Mouse (Mus musculus): ENCODE measurements at regions not wholly inside any gene's neighbourhood (a gene's known extent, or its start where the extent isn't known, plus 50 kb on each side); places are given as distances from the start of the nearest gene placed in this dataset.

DNA sequence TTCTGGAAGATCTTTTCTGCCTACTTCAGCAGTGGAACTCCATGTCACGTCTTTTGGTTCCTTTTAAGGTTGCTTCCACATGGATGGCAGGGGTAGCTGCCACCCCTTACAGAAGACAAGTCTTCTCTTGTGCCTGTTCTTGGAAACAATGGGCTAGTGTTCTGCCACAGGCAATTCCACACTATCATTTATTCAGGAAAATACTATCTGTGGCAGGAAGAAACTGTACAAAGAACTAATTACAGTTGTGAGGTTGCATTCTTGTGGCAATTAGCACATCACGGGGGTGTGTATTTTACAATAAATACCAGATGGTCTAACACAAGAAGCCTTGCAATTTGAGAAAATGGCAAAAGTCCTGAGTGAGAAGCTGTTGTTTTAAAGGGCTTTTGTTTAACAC lies 489.8 kb downstream of the Ccdc50 start:
- DNase-seq (ENCODE audit: inconsistent age in 2 of 2, low spot score in 1 of 2), result no peak

DNA sequence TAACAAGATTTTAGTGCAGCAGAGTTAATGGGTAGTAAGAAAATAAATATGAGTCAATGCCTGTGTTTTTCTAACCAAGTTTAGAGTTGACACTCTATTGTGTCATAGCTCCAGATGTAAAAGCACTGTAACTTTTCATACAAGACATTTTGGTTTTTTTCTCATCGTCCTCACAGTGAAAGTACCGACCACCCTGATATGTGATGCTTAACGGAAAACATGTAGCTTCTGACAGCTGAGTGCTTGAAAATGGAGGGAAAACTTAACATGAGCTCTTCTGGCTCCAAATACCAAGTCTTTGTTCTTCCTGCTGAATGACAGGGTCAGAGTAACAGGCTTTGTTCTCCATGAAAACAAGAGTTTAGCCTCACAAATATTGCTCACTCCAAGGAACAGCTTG lies 490.3 kb downstream of the Ccdc50 start:
- no peak for DNase-seq (ENCODE audit: inconsistent age in 2 of 2, low spot score in 1 of 2)

DNA sequence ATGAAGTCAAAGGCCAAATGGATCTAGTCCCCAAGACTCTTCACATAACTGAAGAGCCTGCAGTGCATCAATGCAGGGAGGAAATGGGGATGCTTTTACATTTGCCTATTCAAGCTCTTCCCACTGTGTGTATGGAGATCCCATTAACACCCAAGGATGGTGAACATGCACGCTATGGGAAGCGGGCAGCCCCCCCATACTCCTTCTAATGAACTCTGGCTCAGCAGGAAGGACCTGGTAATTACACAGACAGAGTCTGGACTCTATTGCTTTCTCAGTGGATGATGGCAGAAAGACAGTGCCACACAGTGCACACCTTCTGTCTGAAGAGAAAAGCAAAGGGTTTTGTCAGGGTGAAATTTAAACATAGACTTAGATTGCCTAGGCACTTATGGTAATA lies 495.7 kb downstream of the Ccdc50 start:
- no peak for DNase-seq (ENCODE audit: inconsistent age in 2 of 2, low spot score in 1 of 2)

DNA sequence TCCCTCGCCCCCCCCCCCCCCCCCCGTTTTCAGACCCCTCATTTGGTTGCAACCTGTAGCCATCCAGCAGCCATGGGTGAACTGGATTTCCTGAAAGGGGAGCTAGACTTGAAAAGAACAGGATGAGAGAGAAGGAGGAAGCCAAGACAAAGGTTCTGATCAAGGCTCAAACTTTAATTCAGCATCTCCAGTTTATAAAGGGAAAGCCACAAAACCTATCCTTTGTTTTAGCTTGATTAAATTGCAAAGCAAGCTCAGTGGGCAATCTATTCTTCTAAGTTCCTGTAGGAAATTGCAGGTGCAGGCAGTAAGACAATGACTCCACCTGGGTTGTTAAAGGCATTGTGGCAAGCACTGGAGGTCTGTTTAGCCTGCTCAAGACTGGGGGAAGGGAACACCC lies 517.4 kb downstream of the Ccdc50 start:
- DNase-seq (ENCODE audit: inconsistent age in 2 of 2, low spot score in 1 of 2), result no peak

DNA sequence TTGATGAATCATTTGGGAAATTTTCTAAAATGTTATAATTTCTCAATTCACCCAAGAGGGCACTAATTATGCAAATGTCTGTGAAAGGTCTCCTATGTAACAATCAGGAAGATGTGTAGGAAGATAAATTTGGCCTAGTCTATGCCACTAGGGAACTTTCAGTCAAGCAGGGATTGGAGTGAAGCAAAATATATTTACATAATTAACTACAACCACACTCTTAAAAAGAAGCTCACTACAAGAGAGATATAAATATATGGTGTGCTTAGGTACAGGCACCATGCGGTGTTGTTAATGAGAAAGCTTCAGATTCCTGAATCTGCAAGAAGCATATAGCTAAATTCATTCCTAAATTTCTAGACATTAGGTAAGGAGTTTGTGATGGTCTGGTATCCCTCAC lies 526.8 kb downstream of the Ccdc50 start:
- no peak for DNase-seq (ENCODE audit: inconsistent age in 2 of 2, low spot score in 1 of 2)

DNA sequence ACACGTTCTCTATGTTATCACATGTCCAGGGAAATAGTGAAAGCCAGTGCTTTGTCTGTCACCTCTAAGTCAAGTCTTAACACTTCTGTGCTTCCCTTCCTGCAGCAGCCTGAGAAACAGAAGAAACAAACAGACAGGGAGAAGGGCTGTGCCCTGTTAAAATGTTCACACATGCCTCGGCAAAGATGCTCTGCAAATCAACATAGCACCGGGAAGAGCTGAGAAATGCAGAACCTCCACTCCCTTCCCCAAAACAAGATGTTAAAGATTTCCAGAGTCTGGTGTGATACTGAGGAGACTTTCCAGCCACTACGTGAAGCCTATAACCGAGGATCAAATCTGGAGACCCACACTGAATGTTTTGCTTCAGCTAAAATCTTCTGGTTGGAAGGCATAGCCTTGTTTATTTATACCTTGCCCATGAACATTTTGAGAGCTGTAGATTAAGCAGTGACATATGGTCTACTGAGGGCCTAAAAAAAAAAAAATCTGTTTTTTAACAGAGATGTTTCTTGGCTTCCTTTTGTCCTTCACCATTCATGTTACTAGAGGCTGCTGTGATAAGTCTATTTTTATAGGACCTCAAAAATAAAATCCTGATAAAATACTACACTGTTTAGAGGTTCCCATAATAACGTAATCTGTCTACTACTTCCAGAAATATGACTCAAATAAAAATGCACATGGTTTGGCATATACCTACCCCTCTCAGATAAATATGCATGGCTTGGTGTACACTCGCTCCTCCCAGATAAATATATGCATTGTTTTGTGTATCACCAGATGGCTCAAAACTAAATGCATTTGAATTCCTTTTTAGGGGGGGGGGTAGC lies 537.1 kb downstream of the Ccdc50 start:
- no peak for DNase-seq (ENCODE audit: inconsistent age in 2 of 2, low spot score in 1 of 2)

DNA sequence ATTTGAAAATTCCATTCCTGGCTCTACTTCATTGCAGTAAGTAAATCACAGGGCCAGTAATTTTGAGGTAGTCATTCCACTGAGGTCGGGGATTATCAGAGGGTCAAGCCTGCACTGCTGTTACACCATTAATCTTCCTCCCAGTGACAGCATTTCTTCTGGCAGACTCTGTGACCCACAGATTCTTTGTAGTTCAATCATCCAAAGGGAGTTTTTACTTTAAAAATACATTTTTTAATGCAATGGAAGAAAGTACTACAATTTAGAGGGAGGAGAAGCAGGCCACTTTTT lies 537.6 kb downstream of the Ccdc50 start:
- DNase-seq (ENCODE audit: inconsistent age in 2 of 2, low spot score in 1 of 2), result peak; percentile 7 to 40

DNA sequence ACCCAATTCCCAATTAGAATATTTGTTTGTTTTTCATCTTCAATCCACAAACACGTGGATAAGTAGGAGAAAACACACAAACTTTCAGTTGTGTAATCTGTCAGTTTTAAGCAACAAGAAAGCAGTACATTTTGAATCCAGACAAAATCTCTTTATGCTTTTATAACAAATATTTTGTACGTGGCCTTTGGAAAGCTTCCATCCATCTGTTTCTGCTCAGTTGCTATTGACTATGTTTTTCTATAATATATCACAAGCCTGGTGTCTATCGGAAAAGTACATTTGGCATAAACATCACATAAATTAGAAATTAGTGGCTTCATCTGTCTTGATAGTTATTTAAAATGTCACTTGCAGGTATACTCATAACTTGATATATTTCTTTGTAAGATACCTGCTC lies 560.6 kb downstream of the Ccdc50 start:
- DNase-seq (ENCODE audit: inconsistent age in 2 of 2, low spot score in 1 of 2), result no peak

DNA sequence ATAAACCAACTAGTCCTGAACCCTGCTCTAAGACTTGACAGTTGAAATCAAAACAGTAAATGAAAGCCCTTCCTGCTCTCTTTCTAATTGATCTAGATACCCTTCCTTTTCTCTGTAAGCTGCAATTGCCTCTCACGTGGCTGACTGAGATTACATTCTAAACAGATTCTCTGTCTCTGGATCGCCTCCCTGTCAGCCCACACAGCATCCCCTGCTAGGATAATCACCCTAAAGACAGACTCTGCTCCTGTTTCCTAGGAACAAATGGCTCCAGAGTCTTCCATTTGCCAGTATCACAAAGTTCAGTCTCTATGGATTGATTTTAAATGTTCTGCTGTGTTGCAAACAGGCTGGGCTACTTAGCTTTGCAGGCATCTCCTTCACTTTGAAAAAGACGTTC lies 561.1 kb downstream of the Ccdc50 start:
- no peak for DNase-seq (ENCODE audit: inconsistent age in 2 of 2, low spot score in 1 of 2)

DNA sequence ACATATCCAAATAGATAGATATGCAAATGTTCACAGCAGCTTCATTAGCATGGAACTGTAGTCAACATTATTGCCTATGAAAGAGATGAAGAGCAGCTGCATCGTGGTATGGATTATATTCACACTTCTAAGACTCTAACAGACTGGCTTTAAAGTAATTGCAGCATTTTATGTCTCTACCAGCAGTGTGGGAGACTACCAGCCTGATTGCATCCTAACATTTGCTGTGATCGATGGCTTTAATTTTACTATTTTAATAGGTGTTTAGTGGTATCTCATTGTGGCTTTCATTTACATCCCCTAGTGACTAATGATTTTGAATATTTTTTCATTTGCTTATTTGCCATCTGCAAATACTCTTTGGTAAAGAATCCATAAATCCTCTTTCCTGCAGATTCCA lies 574.1 kb downstream of the Ccdc50 start:
- no peak for DNase-seq (ENCODE audit: inconsistent age in 2 of 2, low spot score in 1 of 2)

DNA sequence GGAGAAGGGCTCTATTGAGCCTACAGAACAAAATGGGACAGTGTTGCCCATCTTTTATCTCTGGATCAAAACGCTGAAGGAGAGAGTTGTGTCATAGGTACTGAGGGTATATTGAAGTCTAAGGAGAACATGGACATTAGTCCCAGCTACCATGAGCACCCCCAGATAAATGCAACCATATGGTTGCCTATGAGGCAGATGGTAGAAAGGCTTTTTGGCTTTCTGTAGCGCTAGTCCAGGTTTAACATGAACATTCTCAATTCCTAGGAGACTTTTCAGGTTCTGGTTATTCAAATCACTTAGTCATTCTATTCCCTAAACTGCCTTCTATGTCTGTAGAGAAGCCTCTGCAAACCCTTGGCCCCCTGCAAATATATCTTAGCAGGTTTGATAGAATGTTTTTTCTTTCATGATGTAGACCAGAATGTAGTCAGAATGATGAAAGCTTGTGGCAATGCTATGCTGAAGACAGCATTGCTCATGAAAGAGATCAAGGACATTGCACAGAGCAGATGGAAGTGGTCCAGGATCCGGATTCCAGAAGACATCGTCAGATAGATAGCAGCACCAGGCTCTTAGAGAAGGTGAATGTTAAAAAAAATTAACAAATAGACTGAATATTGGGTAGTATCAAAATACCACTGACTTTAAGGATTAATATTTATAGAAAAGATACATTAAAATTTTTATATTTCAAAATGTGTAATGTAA lies 590.2 kb downstream of the Ccdc50 start:
- DNase-seq (ENCODE audit: inconsistent age in 2 of 2, low spot score in 1 of 2), result peak; percentile 83 to 90

DNA sequence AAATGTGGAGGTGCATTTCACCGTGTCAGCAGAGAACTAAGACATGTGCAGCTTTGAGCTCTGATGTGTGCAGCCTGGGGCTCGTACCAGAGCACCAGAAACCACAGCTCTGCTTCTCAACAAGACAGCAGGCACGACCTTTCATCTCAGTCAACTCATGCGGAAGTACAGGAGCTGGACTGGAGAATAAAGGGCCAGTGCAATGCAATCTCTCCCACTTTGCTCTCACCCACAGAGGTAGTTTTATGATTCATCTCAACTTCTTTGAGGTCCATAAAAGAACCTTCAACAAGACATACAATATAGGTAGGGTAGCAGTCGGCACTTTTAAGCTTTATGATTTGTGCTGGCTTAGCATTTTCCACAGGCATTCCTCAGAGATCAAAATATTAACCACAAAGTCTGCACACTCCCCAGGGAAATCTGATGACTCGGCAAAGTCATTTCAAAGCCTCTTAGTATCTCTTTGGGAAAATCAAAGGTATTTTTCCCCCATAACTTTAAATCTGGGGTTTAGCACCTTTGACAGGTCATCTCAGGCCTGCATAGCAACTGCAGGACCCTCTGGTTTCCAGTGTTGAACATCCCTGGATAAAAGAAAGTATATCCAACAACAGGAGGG lies 626.7 kb downstream of the Ccdc50 start:
- no peak for DNase-seq (ENCODE audit: inconsistent age in 2 of 2, low spot score in 1 of 2)

DNA sequence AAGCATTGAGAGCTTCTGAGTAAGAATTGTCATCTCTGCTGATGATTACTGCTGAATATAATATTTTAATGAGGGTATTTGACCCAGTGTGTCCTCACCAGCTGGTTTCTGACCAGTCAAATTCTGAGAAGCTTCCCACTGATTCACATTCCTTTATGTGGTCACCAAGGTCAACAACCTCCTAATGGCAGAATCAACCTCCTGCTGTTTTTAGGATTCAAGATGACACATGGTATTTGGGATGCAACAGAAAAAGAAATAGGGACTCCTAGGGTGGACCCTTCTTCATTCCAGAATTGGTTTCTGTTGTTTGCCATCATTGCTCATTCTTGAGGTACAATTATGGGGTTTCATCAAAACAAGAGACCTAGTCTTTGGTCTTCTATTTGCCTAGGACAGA lies 629.6 kb downstream of the Ccdc50 start:
- no peak for DNase-seq (ENCODE audit: inconsistent age in 2 of 2, low spot score in 1 of 2)

DNA sequence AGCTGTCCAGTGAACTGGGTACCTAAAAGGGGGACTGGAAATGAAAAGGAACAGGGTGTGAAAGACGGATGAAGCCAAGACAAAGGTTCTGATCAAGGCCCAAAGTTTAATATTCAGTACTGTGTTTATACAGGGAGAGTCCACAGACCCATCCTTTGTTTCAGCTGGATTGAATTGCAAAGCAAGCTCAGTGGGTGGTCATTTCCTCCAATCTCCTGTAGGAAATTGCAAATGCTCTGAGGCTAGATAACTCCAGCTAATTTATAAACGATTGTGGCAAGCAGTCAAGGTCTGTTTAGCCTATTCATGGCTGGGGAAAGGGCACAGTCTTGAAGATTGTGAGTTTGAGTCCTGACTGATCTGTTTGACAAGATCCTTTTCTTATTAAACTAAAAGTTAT lies 650.3 kb downstream of the Ccdc50 start:
- DNase-seq (ENCODE audit: inconsistent age in 2 of 2, low spot score in 1 of 2), result no peak

DNA sequence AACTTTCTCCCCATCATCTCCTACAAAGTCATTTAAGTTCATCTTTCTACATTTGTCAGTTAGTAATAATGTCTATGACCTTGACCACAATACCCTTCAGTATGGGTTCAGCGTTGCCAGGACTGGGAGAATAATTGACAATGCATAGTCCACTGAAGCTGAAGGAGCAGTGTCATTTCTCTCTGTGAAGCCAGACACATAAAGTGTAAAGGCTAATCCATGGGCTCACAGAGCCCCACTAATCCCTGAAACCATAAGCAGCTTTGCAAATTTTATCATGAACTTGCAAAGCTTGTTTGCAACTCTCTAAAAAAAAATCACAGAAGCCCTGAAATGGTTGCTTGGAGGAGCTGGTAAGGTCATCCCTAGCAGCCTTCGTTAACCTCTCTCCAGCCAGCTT lies 654.4 kb downstream of the Ccdc50 start:
- no peak for DNase-seq (ENCODE audit: inconsistent age in 2 of 2, low spot score in 1 of 2)

DNA sequence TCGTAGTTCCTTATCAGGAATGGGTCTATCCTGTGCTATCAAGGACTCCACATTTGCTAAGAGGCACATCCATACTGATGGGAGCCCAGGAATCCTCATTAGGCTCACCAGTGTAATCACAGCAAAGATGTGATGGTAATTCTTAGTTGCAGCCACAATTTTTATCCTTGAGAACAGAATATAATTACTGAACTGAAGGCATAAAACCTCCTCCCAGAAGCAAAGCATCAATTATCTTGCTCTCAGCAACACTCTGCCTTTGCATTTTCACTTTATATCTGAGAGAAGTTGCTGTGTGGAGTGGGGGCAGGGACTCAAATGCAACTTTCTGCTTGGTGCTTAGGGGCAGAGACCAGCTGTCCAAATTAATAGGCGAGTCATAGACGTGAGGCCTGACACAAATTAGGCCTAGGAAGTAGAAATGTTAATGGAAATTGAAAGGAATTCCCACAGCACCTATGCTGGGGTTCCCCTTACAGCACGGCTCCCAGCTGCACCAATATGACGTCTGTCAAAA lies 676.2 kb downstream of the Ccdc50 start:
- no peak for DNase-seq (ENCODE audit: inconsistent age in 2 of 2, low spot score in 1 of 2)

DNA sequence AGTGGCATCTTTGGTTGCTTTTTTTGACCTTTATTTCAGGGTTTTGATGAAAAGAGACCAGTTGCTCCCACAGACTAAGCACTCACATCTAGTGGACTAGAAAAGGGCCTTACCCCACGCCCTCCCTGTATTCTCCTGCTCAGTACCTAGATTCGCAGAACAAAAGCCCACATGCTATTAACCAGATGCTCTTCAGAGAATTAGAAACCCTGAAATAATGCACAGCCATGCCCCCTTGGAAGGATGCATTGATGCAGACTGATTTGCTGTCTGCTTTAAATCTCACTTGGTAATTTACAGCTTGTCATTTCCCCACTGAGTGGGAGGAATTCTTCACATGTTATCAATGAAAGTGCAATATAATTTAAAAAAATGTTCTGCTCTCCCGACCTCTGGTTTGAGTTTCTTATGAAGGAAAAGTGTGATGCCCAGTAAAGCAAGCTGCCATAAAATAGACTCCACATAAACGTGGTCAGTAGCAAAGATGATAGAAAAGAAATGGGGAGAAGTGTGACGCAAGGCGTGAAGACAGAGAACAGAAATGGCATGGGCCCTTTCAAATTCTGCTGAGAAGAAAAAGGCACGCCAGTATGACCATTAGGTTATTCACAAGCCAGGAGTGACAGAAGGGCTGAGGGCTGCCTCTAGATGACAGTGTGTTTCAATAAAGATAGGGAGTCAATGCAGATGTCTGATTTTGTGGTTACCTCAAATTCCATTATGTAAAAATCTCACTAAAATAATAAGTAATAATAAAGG lies 669.8 kb downstream of the Fgf12 start:
- no peak for DNase-seq (ENCODE audit: inconsistent age in 2 of 2, low spot score in 1 of 2)

DNA sequence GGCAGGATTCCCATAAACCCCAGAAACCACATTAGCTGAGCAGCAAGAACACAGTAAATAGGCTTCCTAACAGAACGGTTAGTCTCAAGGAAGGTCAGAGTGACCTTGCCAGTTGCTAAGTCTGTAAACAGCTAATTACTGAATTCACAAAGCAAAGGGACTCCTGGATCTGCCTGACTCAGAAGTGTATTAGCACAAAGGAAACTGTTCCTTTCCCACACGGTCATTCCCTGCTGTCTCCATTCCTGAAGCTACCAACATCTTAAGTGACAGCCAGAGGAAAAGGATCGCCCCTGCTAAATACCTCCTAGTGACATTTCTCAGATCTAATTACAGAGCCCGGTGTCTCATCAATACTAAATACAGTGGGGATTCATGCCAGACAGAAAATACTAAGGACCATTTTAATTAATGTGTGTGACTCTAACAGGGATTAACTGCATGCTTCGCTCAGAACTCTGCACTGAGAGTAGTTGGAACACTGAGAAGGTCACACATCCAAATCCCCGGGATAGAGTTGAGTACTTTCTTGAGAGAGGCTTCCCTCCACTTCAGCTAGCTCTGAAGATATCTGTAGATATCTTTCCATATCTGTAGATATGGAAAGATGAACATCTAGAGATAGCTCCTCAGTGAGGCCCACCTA lies 663.3 kb downstream of the Fgf12 start:
- DNase-seq (ENCODE audit: inconsistent age in 2 of 2, low spot score in 1 of 2), result no peak

DNA sequence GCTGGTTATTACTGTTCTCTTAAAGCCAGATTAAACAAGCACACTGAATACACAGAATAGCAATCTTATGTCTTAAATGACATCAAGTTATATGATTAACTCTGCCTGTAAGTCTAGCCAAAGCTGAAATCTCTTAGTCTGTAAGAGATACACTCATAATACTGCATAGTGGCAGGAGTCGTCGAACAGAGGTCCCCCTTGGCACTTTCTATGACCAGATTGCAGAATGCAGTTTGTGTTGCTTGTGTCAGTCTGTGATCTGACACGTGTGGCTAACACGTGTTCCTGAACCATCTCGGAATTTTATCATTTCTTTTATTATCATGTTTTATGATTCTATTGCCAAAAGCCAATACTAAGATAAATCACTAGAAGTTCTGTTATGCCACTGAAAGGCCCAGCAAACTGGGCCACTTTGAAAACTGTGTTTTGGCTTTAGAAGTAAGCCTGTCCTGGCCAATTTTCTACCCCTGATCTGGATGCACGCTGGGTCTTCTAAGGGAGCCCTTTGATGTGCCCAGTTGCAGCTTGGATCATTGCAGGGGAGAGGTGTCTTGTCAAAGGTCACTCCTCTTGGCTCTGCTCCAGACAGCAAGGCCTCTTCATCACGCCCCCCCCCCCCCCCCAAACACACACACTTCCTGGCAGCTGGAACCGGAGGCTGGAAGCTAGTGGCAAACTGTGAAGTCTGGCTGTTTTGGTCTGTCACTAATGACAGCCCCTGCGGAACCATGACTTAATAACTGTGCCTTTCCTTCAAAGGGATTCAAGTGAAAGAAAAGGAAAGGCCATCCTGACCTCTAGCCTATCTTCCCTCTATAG lies 648.4 kb downstream of the Fgf12 start:
- peak; percentile 25 to 73 for DNase-seq (ENCODE audit: inconsistent age in 2 of 2, low spot score in 1 of 2)

DNA sequence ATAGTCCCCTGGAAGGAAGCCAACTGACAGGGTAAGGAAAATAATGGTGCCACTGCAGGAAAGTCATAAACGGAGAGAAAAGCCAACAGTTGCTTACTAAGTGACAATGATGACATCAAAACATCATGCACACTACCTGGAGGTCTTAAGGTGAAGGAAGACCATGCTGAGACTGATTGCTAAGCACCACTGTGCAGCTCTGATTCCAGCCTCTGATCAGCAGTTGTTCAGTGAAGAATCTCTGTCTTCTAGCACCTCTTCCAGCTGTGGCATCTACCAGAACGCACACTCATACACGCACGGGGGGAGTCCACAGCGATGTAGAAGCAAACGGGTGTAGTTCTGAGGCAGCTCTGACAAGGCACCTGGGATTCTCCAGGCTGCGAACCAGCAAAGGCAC lies 647.8 kb downstream of the Fgf12 start:
- DNase-seq (ENCODE audit: inconsistent age in 2 of 2, low spot score in 1 of 2), result no peak

Measured in adrenal gland, adult (tissue).